Mouse (Mus musculus) erythroid progenitor cell, adult 5-6 weeks (primary cell): Measurements from ENCODE around the gene Ctss. TPM values are rescaled to one million over a fixed set of nuclear protein-coding genes. Genes with fewer than 3 reads are reported as not detected.

Experiments
- ATAC-seq: replicated peaks from 2 replicates; pipeline ENCODE4 v1.8.0; 2016; ENCODE audit warnings: moderate number of reproducible peaks, mild to moderate bottlenecking, moderate TSS enrichment, inconsistent platforms; ENCODE audit not compliant: poor library complexity, low FRiP score, severe bottlenecking
- total RNA-seq, 2 experiments: library from RNA; stranded (forward) in 1 of 2; stranded (reverse) in 1 of 2; fragments of 150-400 nt in 1 of 2; fragments of 186-747, 209-891 nt in 1 of 2; gene quantifications; 2 replicates each; pipeline versions ENCODE4 v1.2.3 to v1.2.4; 2015 to 2017; ENCODE audit warnings: low replicate concordance in 2 of 2

Ctss gene
- total RNA-seq (2015; ENCODE audit: low replicate concordance) (97.3 and 108 TPM in 2 replicates), total RNA-seq (2017; ENCODE audit: low replicate concordance) (104 and 120 TPM in 2 replicates)

DNA sequence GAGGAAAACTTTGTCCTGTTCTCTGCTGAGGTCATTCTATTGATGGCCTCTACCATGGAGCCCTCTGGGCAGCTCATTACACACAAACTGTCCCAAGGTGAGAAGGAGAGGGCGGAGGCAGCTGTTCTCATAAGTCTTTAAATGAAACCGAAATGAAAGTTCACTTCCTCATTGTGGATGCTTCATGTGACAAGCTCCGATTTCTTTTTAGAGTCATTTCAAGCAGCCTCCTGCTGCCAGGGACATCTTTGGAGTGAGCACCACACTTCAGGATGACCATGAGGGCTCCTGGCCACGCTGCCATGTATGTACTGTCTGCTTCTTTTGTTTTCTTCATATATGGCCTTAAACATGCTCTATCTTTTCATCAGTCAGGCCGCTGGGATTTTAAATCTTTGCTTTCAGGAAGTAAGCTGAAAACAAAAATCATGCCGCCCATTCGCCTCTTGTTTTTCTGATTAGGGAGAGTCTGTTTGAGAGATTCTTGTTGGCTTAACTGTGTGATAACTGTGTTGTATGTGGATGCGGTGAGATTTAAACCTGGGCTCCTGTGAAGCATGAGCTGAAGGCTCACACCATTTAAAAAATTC is at the start of gene Ctss:
Ctss (plus strand) TSS at position 165 of the 590 bp plus-strand sequence.
- ATAC-seq = no peak

DNA sequence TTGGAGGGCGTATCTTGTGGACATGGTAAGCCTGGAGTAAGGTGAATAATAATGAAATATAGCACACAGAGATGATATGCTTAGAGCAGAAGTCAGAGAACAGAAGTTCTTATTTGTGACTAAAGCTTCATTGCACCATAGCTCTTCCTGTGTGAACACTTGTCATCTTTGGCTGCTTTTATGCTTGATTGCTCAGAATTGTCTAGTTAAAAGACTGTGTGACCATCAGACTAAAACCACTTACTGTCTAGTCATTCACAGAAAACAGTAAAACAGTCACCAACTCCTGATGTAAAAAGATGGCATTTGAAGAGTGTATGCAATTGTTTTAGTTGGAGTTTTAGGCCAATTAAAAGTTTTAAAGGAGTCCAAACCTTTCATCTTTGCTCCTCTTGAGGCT is 47.6 kb upstream of the Ctss start:
- ATAC-seq = no peak

DNA sequence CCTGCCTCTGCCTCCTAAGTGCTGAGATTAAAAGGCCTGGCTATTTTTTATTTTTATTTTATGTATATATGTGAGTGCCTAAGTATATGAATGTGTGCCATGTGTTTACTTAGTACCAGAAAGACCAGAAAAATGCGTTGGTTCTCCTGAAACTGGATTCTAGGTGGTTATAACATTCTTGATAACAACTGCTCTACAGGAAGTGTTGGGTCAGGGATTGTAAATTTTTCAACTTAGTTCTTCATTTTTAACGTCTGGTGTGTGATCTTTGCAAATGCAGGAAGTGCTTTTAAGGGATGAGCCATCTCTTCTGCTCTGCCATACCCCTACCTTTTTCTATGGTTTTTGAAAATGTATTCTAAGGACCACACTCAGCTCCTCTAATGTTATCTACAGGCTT is 40.2 kb upstream of the Ctss start:
- no peak for ATAC-seq

DNA sequence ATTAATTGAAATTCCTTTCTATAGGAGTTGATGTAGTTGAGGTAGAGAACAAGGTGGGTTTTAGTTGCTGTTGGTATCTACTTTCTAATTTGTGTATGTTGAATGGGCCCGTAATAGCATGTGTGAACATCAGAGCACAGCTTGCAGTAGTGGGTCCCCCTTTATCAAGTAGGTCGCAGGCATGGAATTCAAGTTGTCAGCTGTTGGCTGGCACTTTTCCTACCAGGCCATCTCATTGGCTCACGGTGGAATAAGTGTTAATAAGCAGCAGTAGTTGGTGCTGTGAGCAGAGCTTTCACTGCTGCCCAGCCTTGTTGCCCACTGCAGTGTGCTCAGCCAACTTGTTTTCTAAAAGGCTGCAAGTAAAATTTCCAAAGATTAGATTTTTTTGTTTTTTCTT is 37.9 kb upstream of the Ctss start:
- ATAC-seq = no peak

DNA sequence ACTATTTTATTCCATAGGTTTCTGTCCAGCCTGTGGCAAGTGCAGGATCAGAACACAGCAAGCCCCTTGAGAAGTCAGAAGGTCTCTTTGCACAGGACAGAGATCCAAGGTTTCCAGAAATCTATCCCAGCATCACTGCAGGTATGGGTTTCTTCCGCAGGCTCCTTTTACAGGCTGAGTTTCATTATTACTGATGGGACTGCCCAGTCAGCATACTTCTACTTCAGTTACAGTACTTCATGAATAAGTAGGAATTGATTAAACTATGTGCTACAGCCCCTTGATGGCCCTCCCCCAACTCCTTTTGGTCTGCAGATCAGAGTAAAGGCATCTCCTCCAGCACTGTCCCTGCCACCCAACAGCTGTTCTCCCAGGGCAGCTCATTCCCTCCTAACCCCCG is 36.3 kb upstream of the Ctss start:
- ATAC-seq = no peak

DNA sequence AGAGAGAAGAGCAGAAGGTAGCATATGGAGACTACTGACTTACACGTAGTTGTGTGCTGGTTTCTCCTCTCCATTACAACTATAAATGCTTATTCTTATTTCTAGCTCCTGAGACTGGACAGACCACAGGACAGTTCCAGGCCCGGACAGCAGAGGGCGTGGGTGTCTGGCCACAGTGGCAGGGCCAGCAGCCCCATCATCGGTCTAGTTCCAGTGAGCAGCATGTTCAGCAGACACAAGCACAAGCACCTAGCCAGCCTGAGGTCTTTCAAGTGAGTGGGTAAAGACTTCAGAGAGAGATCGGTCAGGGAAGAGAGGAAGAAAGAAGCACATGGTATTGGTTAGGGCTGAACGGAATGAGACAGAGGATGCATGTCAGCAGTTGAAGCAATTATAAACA is 32.2 kb upstream of the Ctss start:
- ATAC-seq = peak; percentile 90

DNA sequence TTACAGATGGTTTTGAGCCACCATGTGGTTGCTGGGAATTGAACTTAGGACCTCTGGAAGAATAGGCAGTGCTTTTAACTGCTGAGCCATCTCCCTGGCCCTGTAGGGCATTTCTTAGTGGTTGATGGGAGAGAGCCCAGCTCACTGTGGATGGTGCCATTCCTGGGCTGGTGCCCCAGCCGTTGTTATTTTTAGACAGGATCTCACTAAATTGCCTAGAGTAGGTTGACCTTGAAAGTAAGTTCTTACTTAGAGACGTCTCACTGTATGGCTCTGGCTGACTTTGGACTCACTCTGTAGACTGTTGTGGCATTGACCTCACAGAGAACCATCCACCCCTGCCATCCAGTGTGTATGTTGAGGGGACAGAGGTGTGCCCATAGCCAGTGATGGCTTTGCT is 28.4 kb upstream of the Ctss start:
- no peak for ATAC-seq

DNA sequence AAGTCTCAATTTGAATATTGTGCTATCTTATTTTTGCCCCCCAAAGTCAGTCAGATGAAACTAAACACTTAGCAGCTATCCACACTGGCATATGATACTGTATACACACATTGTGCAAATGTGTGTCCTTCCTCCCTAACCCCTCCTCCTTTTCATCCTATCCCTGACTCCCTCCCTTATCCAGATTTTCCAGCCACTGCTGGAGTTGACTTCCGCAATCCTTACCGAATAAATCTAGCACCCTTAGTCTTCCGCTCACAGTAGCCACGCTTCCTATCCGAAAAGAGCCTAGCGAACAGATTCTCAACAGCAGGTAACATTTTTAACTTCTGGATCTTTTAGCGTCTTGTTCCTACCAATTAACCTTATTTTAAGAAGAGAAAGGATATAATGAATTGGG is 27.6 kb upstream of the Ctss start, which contains the start of gene Ctsk:
Ctsk (plus strand) TSS at position 233 of the 400 bp plus-strand sequence.
- no peak for ATAC-seq

DNA sequence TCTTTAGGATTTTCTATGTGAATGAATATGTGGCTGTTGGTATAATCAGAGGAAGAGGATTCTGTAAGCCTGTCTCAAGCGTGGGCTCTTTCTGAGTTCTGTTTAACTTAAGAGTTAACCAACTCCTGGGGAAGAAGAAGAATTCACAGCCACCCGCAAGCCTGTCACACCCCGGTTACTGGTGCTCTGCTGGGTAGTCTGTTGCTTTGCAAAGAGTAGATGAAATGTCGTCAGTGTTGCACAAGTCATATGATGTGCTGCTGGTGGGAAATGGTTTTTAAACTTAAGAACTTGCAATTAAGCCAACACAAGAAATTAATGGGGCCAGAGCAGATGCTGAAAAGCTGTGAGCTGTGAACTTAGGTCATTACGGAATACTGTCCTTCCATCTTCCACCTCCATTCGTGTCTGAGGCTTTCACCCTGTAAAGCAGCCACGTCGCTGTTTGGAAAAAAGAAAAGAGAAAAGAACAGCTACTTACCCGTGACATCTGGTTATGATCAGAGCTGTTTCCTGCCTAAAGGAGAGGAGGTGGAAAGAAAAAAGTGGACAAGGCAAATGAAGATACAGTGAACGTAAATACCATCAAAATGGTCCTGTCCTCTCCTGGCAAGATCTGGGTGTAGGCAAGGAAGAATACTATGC is 27.0 kb upstream of the Ctss start:
- ATAC-seq = no peak

DNA sequence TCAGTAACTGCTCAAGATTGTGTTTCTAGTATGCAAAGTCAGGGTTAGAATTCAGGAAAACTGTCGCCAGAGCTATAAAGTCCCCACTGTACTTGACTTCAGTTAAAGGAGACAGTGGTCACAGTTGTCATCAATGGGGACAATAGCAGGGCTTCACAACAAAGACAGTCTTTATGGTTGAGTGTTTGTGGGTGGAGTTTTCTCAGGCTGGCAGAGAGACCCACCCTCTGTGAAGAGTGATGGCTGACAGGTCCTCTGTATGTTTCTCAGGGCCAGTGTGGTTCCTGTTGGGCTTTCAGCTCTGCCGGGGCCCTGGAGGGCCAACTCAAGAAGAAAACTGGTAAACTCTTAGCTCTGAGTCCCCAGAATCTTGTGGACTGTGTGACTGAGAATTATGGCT is 24.3 kb upstream of the Ctss start:
- no peak for ATAC-seq

DNA sequence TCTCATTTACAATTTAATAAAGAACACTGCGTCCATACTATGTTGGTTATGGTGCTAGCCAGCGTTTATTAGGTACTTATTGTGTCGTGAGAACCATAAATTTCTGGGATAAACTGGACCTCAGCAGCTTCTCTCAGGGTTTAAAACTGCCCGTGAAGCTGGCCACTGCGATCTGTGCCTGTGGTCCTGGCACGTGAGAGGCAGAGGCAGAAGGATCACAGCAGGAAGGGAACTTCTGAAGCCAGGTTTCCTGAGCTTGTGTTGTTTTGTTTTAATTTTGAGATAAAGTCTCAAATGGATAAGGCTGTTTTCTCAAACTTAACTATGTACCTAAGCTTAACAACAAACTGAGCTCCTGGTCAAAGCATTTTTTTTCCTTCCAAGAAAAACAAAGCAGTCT is 17.2 kb upstream of the Ctss start:
- ATAC-seq = no peak

DNA sequence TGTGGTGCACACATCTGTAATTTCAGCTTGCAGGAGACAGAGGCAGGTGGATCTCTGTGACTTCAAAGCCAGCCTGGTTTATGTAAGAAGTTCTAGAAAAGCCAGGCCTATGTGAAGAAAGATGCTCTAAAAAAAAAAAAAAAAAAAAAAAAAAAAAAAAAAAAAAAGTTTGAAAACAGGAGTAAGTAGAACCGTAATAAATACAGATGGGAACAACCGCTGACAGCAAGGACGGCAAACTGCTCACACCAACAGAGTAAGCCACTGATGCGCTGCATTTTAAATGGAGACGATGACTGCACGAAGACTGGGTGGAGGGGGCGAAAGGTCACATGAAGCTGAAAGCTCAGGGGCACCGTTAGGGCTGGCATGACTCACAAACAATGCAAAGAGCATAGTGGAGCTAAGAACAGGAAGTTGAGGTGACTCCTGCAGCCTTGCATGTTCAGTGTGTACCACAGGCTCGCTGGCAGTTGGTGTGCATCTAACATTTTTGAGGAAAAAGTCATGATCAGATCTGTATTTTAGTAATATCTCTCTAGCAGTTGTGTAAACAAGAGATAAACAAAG is 14.9 kb upstream of the Ctss start:
- ATAC-seq = no peak

DNA sequence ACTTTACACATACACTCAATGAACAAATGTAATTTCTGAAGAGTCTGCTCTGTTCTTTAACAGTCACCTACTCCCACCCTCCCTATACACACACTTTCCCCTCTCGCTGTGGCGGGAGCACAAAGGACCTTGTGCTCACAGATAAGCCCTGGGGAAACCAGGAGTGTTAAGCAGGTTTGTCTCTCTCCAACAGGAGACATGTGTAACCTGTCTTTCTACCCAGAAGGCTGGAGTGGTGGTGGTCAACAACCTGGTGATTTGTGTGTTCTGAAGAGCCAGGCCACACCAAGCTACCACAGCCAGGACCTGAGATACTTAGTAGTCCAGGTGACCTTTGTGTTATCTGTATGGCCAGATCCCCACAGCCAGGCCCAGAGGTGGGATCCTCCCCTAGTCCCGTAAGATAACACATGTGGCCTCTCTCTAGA is 10.0 kb upstream of the Ctss start:
- peak; percentile 80 for ATAC-seq

DNA sequence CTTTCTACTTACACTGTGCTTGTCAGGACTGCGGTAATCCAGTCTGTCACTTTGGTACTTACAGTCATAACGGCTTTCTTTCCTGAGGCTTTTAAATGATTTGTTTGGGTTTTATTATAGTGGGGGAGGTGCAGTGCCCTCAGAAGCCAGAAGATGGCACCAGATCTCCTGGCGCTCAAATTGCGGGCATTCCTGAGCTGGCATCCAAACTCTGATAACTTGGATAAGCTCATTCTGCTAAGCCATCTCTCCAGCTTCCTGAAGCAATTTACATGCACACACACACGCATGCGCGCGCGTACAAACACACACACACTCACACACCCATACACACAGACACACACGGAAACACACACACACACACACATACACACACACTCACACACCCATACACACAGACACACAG is 9.1 kb upstream of the Ctss start:
- peak; percentile 62 for ATAC-seq

DNA sequence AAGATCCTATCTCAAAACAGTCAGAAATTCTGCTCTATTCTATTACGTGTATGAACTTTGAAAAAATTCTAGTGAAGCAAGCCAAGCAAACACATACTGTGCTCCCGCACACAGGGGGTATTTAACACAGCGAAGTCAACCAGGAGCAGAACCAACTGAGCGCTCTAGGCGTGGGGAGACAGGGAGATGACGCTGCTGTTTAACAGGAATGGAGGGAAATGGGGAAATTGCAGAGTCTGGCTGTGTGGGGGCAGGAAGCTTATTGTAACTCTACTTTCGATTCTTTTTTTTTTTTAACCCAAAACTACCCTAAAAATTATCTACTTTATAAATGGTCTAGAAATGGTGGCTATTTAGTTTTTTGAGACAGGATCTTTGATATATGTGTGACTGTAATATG is 7.7 kb upstream of the Ctss start:
- ATAC-seq = peak; percentile 32; the same call in 1 of the 2 replicates

DNA sequence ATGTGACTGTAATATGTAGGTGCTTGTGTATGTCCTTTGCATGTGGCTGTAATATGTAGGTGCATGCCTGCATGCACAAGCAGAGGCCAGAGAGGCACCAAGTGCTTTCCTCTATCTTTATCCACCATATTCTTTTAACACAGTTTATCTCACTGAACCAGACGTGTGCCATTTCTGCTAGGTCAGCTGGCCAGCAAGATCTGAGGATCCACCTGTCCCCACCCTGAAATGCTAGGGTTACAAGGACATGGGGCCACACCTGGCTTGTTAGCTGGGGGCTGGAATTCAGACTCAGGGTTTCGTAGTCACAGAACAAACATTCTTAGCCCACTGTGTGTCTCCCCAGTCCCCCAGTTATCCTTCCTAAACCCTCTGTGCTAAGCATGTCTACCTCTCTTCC is 7.3 kb upstream of the Ctss start:
- peak; percentile 73 for ATAC-seq

DNA sequence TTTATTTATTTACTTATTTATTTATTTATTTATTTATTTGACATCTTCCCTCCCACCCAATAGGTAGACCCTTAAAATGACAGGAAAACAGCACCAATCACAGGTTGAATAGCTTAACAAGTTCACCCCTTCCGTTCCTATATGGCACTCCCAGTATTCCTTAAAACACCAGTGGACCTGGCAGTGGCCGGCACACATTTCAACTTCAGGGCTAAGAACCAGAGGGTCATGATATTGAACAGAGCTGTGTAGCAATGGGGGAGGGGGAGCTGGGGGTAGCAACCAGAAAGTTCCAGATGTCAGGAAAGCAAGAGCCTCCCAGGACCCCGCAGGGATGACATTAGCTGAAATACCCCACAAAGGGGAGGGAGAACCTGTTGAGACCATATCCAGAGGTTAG is 6.5 kb upstream of the Ctss start:
- no peak for ATAC-seq

DNA sequence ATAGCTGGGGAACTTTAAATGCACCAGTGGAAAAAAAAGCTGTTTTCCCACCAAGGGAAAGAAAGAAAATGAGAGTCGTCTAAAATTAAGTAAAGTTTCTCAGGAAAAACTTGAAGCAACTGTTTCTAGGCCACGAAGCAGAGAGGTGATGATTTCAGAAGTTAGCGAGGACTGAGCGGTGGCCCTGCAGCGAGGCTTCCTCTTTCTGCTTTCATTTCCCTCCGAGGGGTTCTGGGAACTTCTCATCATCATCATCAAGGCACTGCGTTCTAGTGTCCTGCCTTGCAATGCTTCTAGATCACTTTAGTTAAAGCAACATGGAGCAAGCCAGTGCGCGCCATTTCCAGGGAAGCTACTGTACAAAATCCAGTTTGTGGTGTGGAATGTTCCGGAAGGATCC is 5.4 kb upstream of the Ctss start:
- no peak for ATAC-seq

DNA sequence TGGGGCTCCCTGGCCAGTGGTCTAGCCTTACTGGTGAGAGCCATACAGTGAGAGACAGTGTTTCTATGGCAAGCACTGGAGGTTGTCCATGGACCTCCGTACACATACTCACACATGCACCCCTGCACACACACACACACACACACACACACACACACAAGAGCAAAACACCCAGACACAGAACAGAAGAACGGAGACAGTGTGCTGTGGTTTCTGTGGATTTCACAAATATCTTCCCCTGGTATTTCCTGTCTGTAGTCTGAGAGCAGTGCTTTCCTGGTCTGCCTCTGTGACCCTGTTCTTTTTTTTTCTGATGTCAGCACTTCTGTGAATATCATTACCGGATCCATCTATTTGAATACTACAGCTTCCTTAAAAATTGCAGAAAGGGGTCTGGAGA is 2.9 kb upstream of the Ctss start:
- no peak for ATAC-seq

DNA sequence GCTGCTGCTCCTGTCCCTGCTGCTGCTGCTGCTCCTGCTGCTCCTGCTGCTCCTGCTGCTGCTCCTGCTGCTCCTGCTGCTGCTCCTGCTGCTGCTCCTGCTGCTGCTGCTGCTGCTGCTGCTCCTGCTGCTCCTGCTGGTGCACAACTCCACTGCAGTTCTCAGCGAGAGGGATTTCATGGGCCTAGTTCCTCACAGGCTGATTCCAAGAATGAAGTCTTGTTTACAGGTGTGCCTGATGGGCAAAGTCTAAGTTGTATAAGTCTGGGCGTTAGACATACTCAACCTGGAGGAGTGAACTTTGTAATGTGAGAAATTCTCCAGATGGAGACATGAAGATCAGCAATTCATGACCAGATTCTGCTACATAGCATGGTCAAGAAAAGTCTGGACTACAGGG is 1.9 kb upstream of the Ctss start:
- no peak for ATAC-seq

DNA sequence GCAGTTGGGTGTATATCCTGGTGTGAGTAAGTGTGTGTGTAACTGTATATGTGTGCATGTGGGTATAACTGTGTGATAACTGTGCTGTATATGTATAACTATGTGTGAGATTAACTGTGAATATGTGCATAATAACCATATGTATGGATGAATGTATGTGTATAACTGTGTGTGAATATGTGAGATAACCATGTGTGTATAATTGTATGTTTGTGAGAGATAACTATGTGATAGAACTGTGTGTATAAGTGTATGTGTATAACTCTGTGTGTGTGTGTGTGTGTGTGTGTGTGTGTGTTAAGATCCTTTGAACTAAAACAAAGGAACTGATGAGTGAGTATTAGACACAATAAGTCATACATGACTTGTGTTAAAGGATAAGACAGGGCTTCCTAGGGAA is 475 bp upstream of the Ctss start:
- peak; percentile 31; the same call in 1 of the 2 replicates for ATAC-seq
